Mouse (Mus musculus) kidney, adult 10 weeks (tissue): Measurements from ENCODE around the gene Kctd15. TPM values are rescaled to one million over a fixed set of nuclear protein-coding genes. Genes with fewer than 3 reads are reported as not detected.

Experiments used
- polyA plus RNA-seq: library from polyadenylated mRNA; stranded (reverse); fragments of 350-450 nt; fragmentation: Illumina TruSeq; extraction: RNeasy Lipid Tissue Mini Kit (QIAGEN cat#74804); gene quantifications from one replicate; pipeline ENCODE4 v1.2.3, GENCODE M21; 2014; ENCODE audit warnings: low read depth, low replicate concordance

Gene Kctd15
- 0.69 TPM for polyA plus RNA-seq

DNA sequence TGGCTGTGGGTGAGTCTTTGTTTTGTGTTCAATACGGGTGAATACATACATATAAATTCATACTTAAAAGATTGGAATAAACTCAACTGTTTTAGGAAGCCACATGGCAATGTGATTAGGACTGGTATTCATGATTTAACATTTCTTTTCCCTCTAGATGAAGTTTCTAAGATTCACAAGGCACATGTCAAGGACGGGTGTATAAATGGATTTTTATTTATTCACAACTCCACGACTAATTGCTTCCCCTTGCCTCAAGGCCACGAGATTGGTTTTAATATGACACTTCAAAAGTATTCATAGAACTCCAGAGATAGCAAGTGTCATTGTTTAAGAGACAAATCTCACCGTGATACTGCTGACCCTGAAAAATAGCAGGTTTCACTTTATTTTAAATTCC, at the start of gene Kctd15:
Gene Kctd15 (minus strand): TSS at position 101 of the 400 bp plus-strand sequence.

Other genes starting within 250 kb of the Kctd15 start
- not detected for gene Chst8, start 156.0 kb upstream of the Kctd15 start, polyA plus RNA-seq